Mouse (Mus musculus): Measurements from ENCODE around the gene Lamb1. TPM values are rescaled to one million over a fixed set of nuclear protein-coding genes. Genes with fewer than 3 reads are reported as not detected.

The Lamb1 gene
- polyA plus RNA-seq, 1 experiment from 2014 or later, result 81.3 TPM

DNA sequence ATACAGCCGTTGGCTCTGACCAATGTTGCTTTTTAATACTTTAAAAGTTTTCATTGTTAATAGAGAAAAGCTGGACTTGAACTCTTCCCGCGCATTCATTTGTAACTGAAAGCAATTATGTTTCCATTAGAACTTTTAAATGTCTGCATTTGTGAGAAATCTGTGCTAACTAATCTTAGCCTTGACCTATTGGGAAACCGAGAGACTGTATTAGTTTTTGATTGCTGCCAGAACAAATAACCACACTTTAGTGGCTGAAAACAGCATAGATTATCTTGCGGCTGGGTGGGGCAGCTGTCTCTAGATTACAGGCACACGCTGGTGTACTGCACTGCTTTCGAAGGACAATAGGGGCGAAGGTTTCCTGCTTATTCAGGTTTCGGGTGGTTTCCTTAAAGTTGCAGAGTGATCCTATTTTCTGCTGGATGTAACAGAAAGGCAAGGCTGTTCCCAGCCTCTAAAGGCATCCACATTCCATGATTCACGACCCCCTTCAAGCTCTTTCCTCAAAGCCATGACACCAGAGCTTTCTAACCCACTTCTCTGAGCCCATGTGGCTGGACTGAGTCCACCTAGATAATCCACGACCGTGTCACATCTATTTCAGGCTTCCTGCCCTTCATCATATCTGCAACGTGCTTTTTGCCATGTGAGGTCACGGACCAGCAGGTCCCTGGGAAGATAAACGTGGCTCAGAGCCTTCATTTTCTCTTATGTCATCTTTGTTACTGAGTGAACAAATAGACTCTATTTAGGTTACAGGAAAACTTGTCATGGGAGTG is 28.5 kb downstream of the Lamb1 start:
- H3K27me3 ChIP-seq (replicated peaks), result no peaks in the 10 kb centered on the region
- H3K9ac ChIP-seq, result no peak overlapping the region
- no peaks in the 10 kb centered on the region for H3K9me3 ChIP-seq
- no peak overlapping the region for H3K27ac ChIP-seq
- 52% methylated on average over 15 of the region's 15 CpGs for WGBS
- peaks cover 22% of the 10 kb centered on the region for H3K4me1 ChIP-seq (replicated peaks)
- peak; percentile 49; the same call in 1 of the 2 replicates for ATAC-seq
- H3K4me3 ChIP-seq (replicated peaks), result no peak overlapping the region
- H3K36me3 ChIP-seq, result peaks cover 27% of the 10 kb centered on the region
- H3K4me2 ChIP-seq (replicated peaks), result no peak overlapping the region

DNA sequence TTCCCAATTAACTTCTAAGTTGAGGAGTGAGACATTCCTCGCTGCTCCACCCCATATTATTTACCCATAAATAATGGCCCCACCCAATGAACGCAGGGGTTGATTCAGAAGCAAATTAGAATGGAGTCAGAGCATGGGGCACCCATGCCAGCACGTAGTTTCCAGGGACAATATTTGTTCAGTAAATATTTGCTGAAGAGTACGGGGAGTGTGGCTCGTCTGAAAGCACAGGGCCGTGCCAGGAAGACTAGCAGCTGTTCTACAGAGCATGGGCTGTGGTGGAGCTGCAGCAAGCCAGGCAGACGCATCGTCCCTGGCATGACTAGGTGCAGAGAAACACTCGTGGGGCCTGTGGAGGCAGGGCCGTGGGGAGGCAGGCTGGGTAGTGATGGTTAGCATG is 29.5 kb downstream of the Lamb1 start:
- peak overlapping the region; percentile 28; the same call in 1 of the 2 replicates for H3K4me2 ChIP-seq (replicated peaks)
- peaks cover 22% of the 10 kb centered on the region for H3K4me1 ChIP-seq (replicated peaks)
- H3K27me3 ChIP-seq (replicated peaks), result no peaks in the 10 kb centered on the region
- no peak overlapping the region for H3K9ac ChIP-seq
- peak; percentile 78 for ATAC-seq
- H3K36me3 ChIP-seq, result peaks cover 22% of the 10 kb centered on the region
- H3K9me3 ChIP-seq, result no peaks in the 10 kb centered on the region
- 36% methylated on average over 10 of the region's 10 CpGs for WGBS
- peak overlapping the region; percentile 44; the same call in 1 of the 2 replicates for H3K27ac ChIP-seq
- 0 out of 2 replicates have a peak overlapping the region, but pooled peaks have one; percentile 3 for H3K4me3 ChIP-seq (replicated peaks)

DNA sequence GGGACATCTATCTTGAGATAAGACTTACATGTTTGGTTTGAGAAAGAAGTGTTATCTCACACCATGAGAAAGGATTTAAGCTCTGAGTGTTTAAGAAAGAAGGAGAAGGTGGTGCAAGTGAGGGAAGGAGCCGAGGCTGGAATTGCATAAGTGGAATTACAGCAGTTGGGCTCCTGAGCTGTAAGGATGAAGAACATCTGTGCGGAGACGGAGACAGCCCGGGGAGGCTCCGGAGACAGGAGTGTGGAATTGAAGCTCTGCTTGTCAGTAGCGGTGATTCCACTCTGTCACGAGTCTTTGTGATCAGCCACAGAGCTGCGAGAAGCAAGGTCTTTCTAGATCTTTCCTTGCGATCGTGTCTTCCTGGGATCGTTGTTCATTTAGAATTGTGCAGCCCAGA is 30.0 kb downstream of the Lamb1 start:
- Histone ChIP-seq H3K4me1 (replicated peaks) (peaks cover 22% of the 10 kb centered on the region), H3K9me3 (no peaks in the 10 kb centered on the region), H3K9ac (no peak overlapping the region), H3K27ac (peak overlapping the region; percentile 44; the same call in 1 of the 2 replicates), H3K4me3 (replicated peaks) (0 out of 2 replicates have a peak overlapping the region, but pooled peaks have one; percentile 3), H3K4me2 (replicated peaks) (peak overlapping the region; percentile 28; the same call in 1 of the 2 replicates), H3K27me3 (replicated peaks) (no peaks in the 10 kb centered on the region), H3K36me3 (peaks cover 27% of the 10 kb centered on the region)
- WGBS, result 36% methylated on average over 11 of the region's 11 CpGs
- peak; percentile 27; the same call in 1 of the 2 replicates for ATAC-seq

DNA sequence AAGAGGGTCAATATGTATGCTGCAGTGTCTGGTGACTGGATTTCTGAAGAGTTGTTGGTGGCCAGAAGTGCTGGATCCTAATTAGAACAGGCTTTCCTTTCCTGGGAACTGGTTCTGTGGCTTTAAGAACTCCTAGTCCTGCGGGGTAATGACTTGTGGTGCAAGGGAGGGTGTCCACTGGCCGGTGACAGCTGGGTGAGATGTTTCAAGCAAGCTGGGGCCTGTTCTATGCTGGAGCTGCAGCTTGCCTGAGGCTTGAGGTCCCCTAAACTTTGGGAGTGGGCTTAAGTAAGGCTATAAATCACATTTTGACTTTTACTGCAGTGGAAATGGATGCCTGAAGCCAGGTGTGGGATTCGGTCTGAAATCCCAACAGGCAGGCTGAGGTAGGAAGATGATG is 30.5 kb downstream of the Lamb1 start:
- no peak overlapping the region for H3K4me3 ChIP-seq (replicated peaks)
- H3K27me3 ChIP-seq (replicated peaks), result no peaks in the 10 kb centered on the region
- no peak overlapping the region for H3K27ac ChIP-seq
- H3K4me2 ChIP-seq (replicated peaks), result no peak overlapping the region
- no peak overlapping the region for H3K9ac ChIP-seq
- peaks cover 30% of the 10 kb centered on the region for H3K36me3 ChIP-seq
- no peaks in the 10 kb centered on the region for H3K9me3 ChIP-seq
- 0 out of 2 replicates have a peak, but pooled peaks have one; percentile 23 for ATAC-seq
- 26% methylated on average over 3 of the region's 3 CpGs for WGBS
- peaks cover 22% of the 10 kb centered on the region for H3K4me1 ChIP-seq (replicated peaks)

DNA sequence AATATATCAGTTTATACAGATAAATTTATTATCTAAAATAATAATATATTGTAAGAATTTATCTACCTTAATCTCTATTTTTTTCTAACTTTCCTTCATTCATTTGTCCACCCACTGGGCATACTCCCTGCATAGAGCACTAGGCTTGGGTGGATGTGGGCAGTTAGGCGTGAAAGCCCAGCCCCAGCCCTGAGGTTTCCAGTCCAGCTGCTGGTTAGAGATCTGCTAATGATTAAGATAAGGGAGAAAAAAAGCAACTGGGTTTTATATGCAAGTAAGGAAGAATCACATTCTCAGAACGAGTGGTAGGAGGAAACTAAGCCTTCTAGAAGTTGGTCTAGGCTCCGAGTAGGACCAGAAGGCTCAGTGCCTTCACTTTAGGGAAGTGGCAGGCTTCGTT is 31.1 kb downstream of the Lamb1 start:
- 81% methylated on average over 4 of the region's 4 CpGs for WGBS
- Histone ChIP-seq H3K9me3 (no peaks in the 10 kb centered on the region), H3K4me2 (replicated peaks) (no peak overlapping the region), H3K4me3 (replicated peaks) (no peak overlapping the region), H3K27ac (no peak overlapping the region), H3K4me1 (replicated peaks) (peaks cover 22% of the 10 kb centered on the region), H3K9ac (no peak overlapping the region), H3K36me3 (peaks cover 35% of the 10 kb centered on the region), H3K27me3 (replicated peaks) (no peaks in the 10 kb centered on the region)
- no peak for ATAC-seq

DNA sequence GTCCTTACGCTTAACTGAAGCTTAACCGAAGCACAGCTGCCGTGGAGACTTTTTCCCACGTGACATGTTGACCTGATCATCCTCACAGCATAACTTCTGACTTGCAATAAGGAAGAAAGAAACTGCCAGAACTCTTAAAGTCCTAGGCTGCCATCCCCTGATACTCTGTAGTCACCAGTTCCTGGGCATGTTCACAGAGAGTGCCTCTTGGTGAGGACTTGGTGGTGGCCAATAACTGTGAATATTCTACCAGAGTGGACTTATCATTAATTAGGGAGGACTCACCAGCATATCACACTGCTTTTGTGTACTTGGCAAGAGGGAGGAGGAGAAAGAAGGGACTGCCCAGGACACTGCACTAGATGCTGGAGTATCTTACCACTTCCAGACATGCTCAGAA is 33.1 kb downstream of the Lamb1 start:
- no peak overlapping the region for H3K4me2 ChIP-seq (replicated peaks)
- no peak overlapping the region for H3K4me3 ChIP-seq (replicated peaks)
- no peak for ATAC-seq
- H3K27ac ChIP-seq, result no peak overlapping the region
- H3K9ac ChIP-seq, result no peak overlapping the region
- H3K4me1 ChIP-seq (replicated peaks), result peaks cover 20% of the 10 kb centered on the region
- no peaks in the 10 kb centered on the region for H3K9me3 ChIP-seq
- peaks cover 35% of the 10 kb centered on the region for H3K36me3 ChIP-seq
- WGBS, result 89% methylated on average over 4 of the region's 4 CpGs
- no peaks in the 10 kb centered on the region for H3K27me3 ChIP-seq (replicated peaks)

DNA sequence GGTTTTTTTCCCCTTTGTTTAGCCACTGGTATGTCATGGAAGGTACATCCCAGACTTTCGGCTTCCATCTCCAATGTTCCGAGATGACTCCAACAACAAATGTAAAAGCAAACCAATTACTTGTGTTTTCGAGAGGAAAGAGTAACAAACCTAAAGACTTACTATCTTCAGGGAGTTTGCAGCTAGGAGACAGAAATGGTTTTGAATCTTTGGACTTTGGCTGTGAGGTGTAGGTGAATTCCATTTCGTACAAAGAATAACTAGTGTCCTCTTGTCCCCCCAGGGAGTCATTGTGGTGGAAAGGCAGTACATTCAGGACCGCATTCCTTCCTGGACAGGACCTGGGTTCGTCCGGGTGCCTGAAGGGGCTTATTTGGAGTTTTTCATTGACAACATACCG is 33.5 kb downstream of the Lamb1 start:
- peaks cover 18% of the 10 kb centered on the region for H3K4me1 ChIP-seq (replicated peaks)
- no peak overlapping the region for H3K4me2 ChIP-seq (replicated peaks)
- ATAC-seq, result no peak
- peaks cover 35% of the 10 kb centered on the region for H3K36me3 ChIP-seq
- no peaks in the 10 kb centered on the region for H3K27me3 ChIP-seq (replicated peaks)
- WGBS, result 92% methylated on average over 8 of the region's 8 CpGs
- no peaks in the 10 kb centered on the region for H3K9me3 ChIP-seq
- H3K9ac ChIP-seq, result no peak overlapping the region
- H3K4me3 ChIP-seq (replicated peaks), result no peak overlapping the region
- no peak overlapping the region for H3K27ac ChIP-seq

DNA sequence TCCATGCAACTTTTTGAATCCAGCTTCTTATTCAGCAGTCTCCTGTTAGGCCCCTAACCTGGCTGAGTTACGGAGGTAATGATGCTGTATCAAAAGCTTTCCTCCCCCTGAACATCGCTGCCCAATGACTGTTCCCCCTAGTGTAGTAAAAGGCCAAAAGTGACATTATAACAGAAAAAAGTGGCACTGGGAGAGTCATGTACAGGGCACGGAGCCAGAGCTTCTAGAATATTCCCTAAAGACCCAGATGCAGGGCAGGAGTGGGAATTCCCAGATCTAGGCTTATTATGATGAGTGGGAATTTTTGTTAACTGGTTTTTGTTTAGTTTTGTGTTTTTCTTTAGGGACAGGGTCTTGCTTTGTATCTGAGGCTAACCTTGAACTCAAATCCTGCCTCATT is 34.1 kb downstream of the Lamb1 start:
- H3K36me3 ChIP-seq, result peaks cover 38% of the 10 kb centered on the region
- no peak overlapping the region for H3K27ac ChIP-seq
- no peak for ATAC-seq
- H3K4me1 ChIP-seq (replicated peaks), result peaks cover 14% of the 10 kb centered on the region
- no peak overlapping the region for H3K9ac ChIP-seq
- H3K4me3 ChIP-seq (replicated peaks), result no peak overlapping the region
- no peaks in the 10 kb centered on the region for H3K9me3 ChIP-seq
- no peaks in the 10 kb centered on the region for H3K27me3 ChIP-seq (replicated peaks)
- WGBS, result 89% methylated on average over 3 of the region's 3 CpGs
- no peak overlapping the region for H3K4me2 ChIP-seq (replicated peaks)

DNA sequence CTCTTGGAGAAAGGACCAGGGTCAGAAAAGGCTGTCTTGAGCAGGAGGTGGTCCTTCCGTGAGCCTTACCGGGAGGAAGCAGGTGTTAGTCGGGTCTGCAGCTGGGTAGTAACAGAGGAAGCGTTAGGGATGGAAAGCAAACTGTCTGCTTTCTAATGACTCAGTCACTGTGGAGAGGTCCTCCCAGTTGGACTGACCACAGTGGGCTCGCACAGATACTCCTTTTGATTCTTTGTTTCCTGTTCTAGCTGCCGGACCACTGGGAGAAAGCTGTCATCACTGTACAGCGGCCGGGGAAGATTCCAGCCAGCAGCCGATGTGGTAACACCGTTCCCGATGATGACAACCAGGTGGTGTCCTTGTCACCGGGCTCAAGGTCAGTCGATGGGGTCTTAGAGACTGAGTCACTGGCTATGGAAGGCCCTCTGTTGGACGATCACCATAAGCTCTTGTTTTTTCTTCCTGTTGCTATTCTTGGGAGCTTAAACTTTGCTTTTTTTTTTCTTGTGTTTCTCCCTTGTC is 34.7 kb downstream of the Lamb1 start:
- Histone ChIP-seq H3K9ac (no peak overlapping the region), H3K27me3 (replicated peaks) (no peaks in the 10 kb centered on the region), H3K9me3 (no peaks in the 10 kb centered on the region), H3K27ac (no peak overlapping the region), H3K4me1 (replicated peaks) (peaks cover 8% of the 10 kb centered on the region), H3K36me3 (peaks cover 44% of the 10 kb centered on the region), H3K4me3 (replicated peaks) (no peak overlapping the region), H3K4me2 (replicated peaks) (no peak overlapping the region)
- WGBS, result 74% methylated on average over 14 of the region's 14 CpGs
- ATAC-seq, result no peak

DNA sequence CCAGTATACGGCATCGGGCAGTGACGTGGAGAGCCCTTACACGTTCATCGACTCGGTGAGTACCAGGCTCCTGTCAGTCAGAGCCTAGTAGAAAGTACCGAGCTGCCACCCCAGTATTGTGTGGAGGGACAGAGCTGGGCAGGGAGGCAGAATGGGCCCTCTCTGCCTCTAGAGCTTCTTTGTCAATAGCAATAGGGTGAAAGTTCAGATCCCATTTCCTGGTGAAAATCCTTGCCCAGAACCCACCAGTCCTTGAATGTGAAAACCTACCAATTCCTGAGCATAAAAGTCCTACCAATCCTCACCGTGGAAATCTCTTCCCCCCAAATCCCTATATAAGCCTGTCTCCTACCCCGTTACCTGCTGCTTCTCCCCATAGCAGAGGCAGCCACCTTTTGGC is 35.2 kb downstream of the Lamb1 start:
- no peak overlapping the region for H3K9ac ChIP-seq
- 95% methylated on average over 9 of the region's 9 CpGs for WGBS
- H3K4me2 ChIP-seq (replicated peaks), result no peak overlapping the region
- no peaks in the 10 kb centered on the region for H3K27me3 ChIP-seq (replicated peaks)
- H3K4me1 ChIP-seq (replicated peaks), result peaks cover 4% of the 10 kb centered on the region
- no peak for ATAC-seq
- peaks cover 45% of the 10 kb centered on the region for H3K36me3 ChIP-seq
- H3K27ac ChIP-seq, result no peak overlapping the region
- no peaks in the 10 kb centered on the region for H3K9me3 ChIP-seq
- H3K4me3 ChIP-seq (replicated peaks), result no peak overlapping the region

DNA sequence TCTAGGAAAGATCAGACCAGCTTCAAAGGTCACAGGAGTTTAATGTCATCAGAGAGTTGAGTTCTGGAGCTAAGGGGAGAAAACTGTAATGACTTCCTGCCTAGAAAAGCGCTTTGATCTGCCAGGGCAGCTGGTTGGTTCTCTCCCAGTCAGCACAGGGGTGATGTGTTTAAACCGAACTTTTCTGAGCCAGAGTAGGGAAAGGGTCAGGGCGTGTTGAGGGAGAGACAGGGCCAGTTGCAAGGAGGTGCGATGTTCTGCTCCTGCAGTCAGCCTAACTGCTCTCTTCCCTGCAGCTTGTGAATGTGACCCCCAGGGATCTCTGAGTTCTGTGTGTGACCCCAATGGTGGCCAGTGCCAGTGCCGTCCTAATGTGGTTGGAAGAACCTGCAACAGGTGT is 37.2 kb downstream of the Lamb1 start:
- WGBS, result 73% methylated on average over 5 of the region's 5 CpGs
- no peak overlapping the region for H3K4me2 ChIP-seq (replicated peaks)
- H3K4me3 ChIP-seq (replicated peaks), result no peak overlapping the region
- H3K9me3 ChIP-seq, result no peaks in the 10 kb centered on the region
- H3K4me1 ChIP-seq (replicated peaks), result no peaks in the 10 kb centered on the region
- no peak overlapping the region for H3K27ac ChIP-seq
- ATAC-seq, result no peak
- no peak overlapping the region for H3K9ac ChIP-seq
- H3K27me3 ChIP-seq (replicated peaks), result no peaks in the 10 kb centered on the region
- peaks cover 49% of the 10 kb centered on the region for H3K36me3 ChIP-seq

DNA sequence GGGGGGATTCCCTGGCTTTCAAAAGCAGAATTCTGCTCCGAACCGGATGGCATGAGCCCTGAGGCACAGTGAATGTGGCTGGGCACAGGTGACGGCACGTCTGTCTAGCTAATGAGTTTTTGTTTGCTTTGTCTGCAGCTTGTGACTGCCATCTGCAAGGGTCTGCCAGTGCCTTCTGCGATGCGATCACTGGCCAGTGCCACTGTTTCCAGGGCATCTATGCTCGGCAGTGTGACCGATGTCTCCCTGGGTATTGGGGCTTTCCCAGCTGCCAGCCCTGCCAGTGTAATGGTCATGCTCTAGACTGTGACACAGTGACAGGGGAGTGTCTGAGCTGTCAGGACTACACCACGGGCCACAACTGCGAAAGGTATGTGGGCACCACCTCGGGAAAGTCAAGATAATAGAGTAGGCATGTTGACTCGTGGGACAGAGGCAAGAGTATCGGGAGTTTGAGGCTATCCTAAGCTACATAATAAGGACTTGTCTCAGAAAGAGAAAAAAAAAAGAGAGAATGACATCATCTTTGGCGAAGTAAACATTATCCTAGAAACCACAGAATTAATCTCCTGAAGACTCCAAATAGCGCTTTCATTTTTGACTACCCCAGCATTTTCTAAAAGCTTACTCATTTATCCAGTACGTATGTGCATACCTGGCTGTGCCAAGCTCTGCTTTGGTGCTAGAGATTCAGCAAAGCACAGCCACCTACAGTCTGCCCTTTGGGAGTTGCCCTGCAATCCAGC is 37.9 kb downstream of the Lamb1 start:
- no peaks in the 10 kb centered on the region for H3K27me3 ChIP-seq (replicated peaks)
- no peak overlapping the region for H3K9ac ChIP-seq
- no peak for ATAC-seq
- no peaks in the 10 kb centered on the region for H3K4me1 ChIP-seq (replicated peaks)
- H3K4me2 ChIP-seq (replicated peaks), result no peak overlapping the region
- 87% methylated on average over 16 of the region's 16 CpGs for WGBS
- no peaks in the 10 kb centered on the region for H3K9me3 ChIP-seq
- H3K36me3 ChIP-seq, result peaks cover 48% of the 10 kb centered on the region
- no peak overlapping the region for H3K27ac ChIP-seq
- H3K4me3 ChIP-seq (replicated peaks), result no peak overlapping the region
